Mouse (Mus musculus) large intestine, adult 2 months (tissue): Measurements from ENCODE around the gene Cmip. TPM values are rescaled to one million over a fixed set of nuclear protein-coding genes. Genes with fewer than 3 reads are reported as not detected.
A peak's percentile ranks its signal among the peaks of the same experiment; 100 is the strongest.

Experiments
- DNase-seq: peaks from one replicate; pipeline ENCODE4 v3.0.0-alpha.2; 2012; ENCODE audit warnings: low read depth, low spot score
- WGBS: fragments of 180-500 bp; shearing (Covaris S2); methylation state at CpG from one replicate; pipeline ENCODE4 v1.1.7; 2018; 5-methylcytosine and 5-hydroxymethylcytosine counted together
- polyA plus RNA-seq: library from polyadenylated mRNA; depleted of rRNA; stranded (reverse); fragments of >200 nt; gene quantifications from 2 replicates; pipeline ENCODE4 v1.2.3, GENCODE M21; 2012

The Cmip gene
- polyA plus RNA-seq, 1 experiment, result 54.0 TPM

DNA sequence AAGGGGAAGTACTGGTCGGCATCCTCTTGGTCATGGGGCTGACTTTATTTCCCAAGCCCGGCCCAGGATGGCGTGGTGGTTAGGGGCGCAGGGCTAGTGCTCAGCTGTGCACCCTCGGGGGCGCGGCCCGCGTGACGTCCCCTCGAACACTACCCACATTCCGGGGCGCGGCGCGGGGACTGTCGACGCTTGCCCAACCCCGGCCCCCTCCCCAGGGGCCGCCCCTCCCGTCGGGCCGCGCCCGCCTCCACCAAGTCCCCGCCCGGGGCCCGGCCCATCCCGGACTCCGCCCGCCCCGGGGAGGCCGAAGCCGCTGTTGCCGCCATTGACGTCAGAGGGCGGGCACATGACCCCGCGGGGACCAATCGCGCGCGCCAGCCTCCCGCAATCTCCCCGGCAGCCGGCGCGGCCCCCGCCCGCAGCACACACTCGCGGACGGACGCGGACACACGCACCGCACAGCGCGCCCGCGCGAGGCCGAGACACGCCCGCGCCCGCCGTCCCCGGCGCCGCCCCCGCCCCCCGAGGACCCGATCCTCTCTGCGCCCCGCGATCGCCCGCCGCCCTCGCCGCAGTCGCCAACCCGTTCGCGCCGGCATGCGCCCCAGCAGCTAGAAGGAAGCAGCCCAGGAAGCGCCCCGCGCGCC lies 449 bp upstream of the Cmip start:
- no peak for DNase-seq

DNA sequence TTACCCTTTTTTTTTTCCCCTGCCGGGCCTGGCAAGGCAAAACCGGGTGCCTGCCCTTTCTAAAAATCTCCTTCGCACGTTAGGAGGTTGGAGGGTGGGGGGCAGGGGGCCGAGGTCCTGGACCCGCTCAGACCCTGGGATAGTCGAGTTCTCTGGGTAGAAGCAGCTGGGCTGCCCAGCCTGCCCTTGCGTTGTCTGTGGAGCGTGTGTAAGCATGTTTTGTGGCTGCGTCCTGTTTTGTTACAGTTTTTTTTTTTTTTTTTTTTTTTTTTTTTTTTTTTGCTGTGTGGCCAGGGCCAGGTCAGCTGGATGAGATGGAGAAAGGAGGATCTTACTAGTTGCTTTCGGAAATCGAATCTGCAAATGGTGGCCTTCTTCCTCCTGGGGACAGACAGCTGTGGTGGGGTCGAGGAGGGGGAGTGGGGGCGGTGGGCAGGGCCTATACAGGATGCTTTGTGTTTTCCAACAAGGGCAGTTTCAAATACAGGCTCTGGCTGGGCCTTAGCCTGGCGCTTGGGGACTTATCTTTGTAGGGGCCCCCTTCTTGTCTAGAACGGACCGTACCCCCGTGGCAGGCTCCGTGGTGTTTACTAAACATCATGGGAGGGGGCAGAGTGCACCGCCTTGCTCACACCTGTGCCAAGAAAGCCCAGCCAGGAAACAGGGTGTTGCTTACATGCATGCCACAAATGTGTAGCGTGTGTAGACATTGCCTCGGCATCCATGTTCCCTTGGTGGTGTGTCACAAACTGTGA lies 1.1 kb downstream of the Cmip start:
- no peak for DNase-seq
- 3% methylated on average over 22 of the region's 22 CpGs for WGBS

More for the DNA sequence above, 449 bp upstream of the Cmip start:
- WGBS, result under 1% methylated on average over 74 of the region's 92 CpGs

DNA sequence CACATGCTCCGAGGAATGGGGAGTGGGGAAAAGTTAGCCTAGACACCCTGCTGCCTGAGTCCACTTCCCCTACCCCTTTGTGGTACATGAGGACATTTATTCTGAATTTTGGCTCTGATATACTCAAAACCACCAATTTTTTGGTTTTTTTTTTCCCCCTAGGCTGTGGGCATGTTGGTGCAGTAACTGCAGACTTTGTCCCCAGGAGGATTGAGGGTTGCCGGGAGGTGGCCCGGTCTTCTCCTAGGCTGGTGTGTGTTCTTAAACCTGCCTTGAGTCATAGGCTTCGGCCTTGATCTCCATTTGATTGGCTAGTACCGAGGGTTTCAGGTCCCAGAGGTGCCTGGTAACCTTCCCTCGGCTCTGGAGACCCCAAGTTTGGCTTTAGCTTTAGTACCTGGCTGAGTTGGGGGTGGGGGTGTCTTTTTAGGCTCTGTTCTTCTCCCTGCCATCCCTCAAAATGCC lies 1.7 kb downstream of the Cmip start:
- 17% methylated on average over 6 of the region's 6 CpGs for WGBS
- DNase-seq, result no peak

DNA sequence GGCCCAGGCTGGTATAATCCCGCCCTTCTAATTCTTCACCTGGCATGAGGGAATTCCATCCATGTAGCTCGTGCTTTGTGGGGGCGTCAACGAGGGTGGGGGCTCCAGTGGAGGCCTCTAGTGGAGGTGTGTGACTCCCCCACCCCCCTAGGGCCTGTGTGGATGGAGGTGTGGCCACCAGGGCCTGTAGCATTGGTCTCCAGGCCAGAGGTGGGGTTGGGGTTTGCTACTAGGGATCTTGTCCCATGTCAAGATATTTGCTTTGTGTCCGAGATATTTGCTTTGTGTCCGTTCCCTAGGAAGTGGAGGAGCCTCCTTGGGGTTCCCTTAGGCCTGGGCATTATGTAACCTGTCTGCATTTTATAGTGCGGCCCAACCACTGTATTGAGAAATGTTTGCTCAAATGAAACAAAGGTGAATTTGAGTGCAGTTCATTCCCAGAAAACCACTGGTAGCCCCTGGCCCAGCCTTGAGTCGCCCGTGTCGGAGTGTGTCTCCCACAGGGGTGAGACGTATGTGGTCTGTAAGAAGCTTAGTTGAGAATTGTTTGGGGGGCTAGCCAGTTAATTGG lies 2.7 kb downstream of the Cmip start:
- 20% methylated on average over 11 of the region's 11 CpGs for WGBS
- DNase-seq, result no peak

DNA sequence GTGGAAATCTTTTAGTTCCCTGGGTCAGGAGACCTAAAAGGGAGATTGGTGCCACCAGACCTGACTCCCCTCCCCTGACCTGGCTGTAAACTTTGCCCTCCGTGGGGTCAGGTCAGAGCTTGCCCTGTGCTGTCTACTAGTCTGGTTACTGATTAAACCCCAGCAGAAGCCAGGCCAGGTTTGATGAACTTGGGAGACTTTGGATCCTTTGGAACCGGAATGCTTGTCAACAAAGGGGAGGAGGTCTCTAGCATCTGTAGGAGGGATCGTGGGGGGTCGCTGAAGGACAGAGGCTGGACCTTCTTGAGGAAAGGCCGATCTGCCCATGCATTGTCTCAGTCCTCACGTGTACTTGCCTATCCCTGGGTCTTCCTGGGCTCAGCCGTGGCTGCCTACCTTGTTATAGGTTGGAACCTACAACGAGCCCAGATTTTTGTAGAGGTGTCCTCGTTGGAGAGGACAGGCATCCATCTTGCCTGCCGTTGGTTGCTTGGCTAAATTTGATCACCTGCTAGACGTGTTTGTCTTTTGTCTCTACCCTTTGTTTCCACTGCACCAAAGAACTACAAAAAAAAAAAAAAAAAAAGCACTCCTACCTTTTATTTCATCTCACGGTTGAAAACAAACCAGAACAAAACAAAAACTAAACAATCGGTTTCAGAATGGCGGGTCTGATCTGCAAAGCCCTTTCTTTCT lies 3.5 kb downstream of the Cmip start:
- WGBS, result 25% methylated on average over 14 of the region's 14 CpGs
- DNase-seq, result no peak

DNA sequence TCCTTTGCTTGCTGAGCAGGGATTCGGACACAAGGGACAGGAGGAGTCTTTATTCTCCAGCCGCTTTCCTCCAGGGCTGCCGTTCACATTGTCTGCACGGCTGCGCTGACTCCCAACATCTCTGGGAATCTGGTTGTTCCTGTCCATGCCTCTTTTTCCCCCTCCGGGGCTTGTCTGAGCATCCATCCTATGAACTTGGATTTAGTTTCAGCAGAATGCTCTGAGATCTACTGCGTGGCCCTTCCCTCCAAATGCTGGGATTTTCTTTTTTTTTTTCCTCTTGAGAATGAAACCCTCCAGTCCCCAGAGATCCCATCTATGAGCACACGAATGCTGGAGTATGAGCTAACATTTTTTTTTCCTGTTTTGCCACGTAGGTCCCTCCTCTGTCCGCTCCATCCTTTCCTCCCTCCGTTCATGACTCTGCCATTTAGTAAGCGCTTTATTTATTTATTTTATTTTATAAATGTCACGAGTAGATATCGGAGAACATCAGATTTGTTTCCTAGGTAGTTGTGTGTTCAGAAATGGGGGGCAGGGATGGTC lies 4.1 kb downstream of the Cmip start:
- 37% methylated on average over 14 of the region's 14 CpGs for WGBS
- no peak for DNase-seq

DNA sequence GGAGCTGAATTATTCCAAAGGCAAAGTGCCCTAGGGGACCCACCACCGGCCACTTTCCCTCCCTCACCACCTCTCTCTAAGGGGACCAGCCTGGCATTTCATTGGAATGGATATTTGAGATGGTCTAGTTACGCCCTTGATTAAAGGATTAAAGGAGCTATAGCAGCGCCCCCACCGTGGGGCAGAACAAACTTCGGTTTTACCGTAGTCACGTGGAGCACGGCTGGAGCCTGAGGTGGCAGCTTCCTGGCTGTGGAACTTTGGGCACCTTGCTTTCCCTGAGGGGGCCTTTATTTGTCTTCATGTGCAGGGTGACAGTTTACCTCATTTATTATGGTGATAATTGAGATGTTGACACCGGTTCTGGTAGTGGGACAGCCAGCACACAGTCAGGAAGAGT lies 4.8 kb downstream of the Cmip start:
- WGBS, result 28% methylated on average over 9 of the region's 9 CpGs
- DNase-seq, result no peak

DNA sequence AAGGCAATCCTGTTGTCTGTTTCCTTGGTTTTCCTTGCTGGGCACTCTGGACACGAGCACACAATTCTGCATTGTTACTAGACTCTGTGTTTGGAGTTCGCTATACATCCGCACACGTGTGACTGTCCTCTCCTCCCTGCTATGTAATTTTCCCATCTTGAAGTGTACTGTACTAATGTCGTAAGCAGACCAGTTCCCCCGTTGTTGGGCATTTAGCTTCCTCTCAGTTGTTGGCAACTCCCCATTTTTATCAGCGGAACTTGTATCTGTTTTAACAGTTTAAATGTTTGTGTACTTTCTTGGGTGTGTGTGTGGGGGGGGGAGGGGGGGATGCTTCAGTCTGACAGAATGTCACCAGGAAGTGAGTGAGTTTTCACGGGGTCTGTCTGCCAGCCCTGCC lies 5.8 kb downstream of the Cmip start:
- no peak for DNase-seq
- WGBS, result 14% methylated on average over 8 of the region's 8 CpGs

DNA sequence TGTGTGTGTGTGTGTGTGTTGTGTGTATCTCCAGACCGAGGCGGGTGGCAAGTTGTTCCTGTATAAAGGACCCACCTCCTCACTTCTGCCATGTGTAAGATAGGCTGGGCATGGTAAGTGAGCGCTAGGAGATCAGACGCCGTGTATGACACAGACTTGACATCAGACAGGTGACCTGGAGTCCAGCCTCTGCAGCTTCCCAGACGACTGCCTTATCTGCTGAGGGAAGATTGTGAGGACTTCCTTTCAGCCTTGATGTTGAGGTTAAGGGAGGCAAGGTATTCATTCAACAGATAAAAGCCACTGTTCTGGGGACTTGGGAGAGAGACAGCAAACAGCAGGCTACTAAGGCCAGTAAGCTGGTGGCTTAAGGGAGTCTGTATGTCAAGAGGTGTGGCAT lies 6.6 kb downstream of the Cmip start:
- DNase-seq, result no peak
- WGBS, result 32% methylated on average over 6 of the region's 6 CpGs

DNA sequence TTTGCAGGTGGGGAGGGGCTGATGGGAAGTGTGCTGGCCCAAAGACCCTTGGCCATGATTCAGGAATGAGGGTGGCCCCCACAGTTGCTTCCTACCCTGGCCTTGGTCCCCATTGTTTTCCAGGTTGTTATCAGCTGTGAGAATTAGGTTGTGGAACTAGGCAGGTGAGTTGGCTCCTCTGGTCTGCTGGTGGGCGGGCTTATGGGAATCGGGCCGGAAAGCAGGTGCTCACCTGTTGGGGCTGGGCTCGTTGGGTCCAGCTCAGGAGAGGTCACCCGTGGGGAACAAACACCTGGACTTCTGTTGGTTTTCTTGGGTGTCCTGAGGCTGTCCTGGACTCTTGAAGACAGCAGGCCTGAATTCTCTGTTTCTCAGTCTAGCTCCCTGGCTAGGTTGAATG lies 8.2 kb downstream of the Cmip start:
- no peak for DNase-seq
- 39% methylated on average over 5 of the region's 5 CpGs for WGBS

DNA sequence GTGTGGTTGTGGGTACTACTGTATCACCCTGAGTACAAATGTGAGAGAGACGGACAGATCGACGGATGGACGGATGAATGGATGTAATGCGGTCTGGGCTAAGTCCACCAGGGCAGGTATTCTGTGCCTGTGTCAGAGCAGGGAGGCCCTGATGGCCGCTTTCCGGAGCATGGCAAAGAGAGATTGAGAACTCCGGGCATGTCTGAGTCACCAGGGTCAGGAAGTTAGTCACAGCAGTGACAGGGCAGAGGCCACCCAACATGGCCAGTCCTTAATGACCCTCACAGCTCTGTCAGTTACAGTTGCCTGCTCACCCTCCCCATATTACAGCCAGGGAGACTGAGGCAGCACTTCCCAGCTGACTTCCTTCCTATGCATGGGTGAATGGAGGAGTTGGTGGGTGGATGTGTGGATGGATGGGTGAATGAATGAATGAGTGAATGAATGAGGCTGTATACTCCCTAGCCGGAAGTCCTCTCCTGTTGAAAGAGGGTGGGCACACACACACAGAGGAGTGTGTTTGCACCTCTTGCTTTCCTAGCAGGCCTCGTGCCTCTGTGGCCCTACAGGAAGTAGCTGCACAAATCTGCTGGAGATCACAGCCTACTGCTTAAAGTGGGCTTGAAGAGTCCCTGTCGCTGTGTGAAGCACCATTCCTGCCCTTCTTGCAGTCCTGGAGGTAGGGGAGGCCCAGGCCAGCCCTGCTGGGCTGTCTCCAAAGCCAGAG lies 10.7 kb downstream of the Cmip start:
- 80% methylated on average over 11 of the region's 11 CpGs for WGBS
- DNase-seq, result no peak

DNA sequence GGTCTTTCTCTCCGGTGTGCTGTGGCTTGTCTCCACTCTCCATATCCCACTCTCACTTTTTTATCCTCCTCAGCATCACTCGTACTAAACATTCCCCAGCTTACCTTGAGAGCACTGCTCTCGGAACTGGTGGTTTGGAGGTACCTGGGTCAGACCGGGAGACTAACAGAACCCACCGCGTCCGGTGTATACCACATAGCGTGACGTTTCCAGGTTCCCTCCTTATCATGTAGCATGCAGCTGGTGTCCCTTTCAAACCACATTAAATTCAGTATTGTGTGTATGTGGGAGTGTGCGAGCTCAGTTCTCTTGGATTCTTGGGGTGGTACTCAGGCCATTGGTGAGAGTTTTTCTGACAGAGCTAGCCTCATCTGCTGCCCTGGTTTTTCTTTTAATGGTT lies 21.4 kb downstream of the Cmip start:
- WGBS, result 88% methylated on average over 10 of the region's 10 CpGs
- DNase-seq, result no peak

DNA sequence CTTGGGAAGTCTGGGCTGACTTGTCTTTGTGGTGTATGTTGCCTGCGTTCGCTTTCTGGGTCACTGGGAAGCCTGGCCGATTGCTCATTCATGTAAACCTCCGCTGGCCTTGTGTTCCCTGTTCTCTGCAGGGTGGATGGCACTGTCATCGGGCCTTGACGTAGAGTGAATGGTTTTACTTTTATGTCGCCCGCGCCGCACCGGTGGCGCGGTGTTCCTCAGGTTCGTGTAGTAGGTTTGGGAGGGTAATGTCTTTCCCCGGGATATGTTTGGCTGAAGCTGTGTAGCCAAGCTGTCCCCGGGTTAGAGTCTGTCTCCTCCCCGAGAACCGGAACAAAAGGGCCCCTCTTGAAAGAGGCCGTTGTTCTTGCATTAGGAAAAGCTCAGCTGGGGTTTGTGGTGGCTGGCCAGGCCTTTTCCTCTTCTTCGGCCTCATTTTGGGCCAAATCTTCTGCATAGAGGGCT lies 21.8 kb downstream of the Cmip start:
- DNase-seq, result no peak

DNA sequence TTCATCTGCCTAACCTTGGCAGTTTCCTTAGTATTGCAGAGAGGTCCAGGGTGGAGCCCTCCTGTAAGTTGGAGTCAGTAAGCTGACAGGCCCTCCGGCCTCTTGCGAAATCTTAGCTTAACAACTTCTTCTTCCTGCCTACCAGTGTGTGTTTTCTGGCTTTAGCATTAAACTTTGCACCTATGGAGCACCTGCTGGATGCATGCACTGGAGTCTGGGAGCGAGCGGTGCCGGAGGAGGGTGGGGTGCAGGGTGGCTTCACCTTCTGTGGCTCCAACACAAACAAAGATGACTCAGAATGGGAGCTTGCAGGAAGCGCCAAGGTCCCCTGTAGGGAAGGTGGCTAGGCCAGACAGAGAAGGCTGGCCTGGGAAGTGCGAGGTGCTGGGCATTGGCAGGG lies 23.6 kb downstream of the Cmip start:
- DNase-seq, result peak; percentile 92
- 15% methylated on average over 7 of the region's 7 CpGs for WGBS

More for the DNA sequence above, 21.8 kb downstream of the Cmip start:
- 51% methylated on average over 20 of the region's 20 CpGs for WGBS

DNA sequence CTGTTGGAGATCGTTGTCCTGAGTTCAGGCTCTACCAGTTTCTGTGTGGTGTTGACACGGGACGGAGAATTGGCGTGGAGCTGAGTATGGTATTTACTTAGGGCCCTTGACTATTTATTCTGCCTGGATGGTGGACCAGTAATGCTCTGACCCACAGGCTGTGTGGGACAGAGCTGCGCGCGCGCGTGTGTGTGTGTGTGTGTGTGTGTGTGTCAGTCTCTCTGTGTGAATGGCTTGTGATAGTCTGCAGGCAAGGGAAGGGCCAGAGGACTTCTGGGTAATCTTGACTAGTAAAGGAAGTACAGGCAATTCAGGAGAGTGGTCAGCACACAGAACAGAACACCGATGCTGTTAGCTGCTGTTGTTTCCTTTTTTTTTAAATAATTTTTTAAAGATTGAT lies 24.8 kb downstream of the Cmip start:
- 26% methylated on average over 10 of the region's 10 CpGs for WGBS
- DNase-seq, result no peak

DNA sequence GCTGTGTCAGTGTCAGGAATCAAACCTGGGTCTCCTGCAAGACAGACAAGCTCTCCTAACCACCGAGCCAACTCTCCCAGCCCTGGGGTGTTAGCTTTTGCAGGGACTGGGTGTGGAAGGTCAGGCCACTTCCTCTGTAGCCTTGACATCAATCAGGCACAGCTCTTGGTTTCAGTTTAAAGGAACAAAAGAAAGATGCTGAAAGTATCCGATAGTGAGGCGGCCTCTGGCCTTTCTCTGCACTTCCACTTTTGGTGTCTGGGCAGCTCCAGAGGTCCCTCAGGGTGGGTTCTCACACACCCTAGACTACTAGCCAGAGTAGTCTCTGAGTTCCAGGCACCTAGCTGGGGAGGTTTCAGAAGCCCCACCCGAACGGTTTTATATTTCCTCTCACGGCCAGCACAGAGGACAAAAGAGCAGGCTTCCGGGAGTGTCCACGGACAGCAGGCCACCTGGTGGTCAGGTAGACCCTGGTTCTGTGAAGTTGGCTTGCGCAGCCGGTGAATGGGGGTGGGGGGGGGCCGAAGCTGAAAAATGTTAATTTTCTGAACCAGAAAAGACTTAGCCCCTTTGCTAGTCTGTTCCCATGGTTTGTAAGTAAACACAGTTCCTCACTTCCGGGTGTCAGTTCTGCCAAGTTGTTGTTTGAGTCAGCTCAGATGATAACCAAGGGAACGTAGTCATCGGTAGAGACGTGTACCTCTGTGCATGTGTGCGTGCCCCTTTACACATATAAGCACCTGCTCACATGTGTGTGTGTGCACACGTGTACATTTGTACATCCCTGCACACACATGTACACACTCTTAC lies 25.5 kb downstream of the Cmip start:
- WGBS, result 10% methylated on average over 17 of the region's 17 CpGs
- DNase-seq, result no peak

DNA sequence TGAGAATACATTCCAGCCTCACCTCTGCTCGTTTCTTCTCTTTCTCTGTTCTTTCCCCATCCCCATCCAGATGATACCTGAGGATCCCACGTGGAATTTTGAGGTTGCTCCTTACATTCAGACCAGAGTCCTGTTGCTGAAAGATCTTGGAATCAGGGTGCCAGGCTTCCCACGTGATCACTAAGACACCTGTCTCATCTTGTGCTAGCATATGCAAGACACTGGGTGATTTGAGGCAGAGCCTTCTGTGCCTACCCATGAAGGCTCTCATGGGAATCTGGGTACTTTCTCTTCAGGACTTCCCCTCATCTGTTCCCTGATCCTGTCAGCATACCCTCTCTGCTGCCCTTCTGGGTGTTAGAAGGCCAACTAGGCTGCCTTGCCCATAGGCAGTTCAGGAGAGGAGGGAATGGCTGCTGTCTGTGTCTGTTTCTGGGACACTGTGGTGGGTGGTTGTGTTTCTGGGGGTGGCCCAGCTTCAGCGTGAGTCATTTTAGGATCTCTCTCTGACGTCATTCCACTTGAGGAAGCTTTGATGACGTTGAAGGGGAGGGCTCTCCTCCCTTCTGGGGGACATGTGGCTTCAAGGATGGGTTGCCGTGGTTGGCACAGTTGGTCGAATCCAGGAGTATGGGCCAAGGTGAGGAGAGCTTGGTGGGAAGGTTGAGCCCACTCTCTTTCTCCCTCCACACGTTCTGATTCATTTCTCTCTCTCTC lies 28.1 kb downstream of the Cmip start:
- WGBS, result 65% methylated on average over 9 of the region's 9 CpGs
- DNase-seq, result no peak

DNA sequence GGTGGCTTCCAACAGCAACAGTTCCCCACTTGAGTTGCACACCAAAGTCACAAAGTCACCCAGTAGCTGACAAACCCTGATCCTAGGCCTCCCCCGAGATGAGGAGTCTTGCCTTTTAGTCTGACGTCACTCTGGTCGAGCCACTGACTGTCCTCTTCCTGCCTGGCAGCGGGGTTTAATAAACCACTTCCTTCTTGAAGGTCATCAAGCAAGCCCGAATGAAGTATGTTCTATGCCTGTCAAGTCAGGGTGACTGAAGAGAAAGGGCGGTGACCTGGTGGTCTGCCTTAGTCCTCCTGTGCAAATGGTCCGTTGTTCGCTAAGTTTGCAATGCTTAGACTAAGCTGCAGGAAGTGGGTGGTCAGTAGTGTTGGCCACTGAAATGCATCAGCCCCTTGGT lies 31.1 kb downstream of the Cmip start:
- 63% methylated on average over 8 of the region's 8 CpGs for WGBS
- no peak for DNase-seq
